In the genomic region with DNA sequence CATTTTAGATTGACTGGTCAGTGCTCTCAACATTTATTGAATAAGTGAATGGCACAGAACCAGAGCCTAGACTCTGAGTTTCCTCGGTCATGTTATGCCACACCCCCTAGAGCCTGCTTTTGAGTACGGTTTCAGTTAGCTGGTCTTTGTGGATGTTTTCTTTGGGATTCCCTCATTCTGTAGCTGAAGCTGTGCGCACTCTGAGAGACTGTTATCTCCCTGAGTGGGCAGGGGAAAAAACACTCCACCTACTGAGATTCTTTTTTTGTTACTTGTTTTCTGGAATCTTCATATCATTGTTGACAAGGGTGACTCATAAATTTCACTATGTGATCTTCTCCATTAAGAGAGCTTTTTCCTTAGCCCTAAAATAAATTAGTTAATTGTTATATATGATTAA, we compare ENCODE assay signal across 21 mouse cellular contexts.
"Had no signal": no experiment of that assay in that cellular context is flagged by ENCODE, and none has a peak within 500 bp of the region (broad histone marks: within the 10 kb centered on the region; RNA-seq: fewer than 3 reads in every experiment).

No protein-coding gene starts in this region.

- H3K27ac ChIP-seq: liver, embryonic 15.5 days; lung, embryonic 15.5 days; macrophage; midbrain, embryonic 10.5 days; midbrain, embryonic 12.5 days; neural tube, embryonic 13.5 days; neural tube, embryonic 15.5 days had no signal

- H3K4me3 ChIP-seq: liver, embryonic 15.5 days; lung, embryonic 15.5 days; midbrain, embryonic 10.5 days; midbrain, embryonic 12.5 days; myocyte; neural tube, embryonic 13.5 days; neural tube, embryonic 15.5 days had no signal

- H3K27me3 ChIP-seq: liver, embryonic 15.5 days; lung, embryonic 15.5 days; midbrain, embryonic 12.5 days; neural tube, embryonic 13.5 days; neural tube, embryonic 15.5 days had no signal

- H3K9me3 ChIP-seq: liver, embryonic 15.5 days; lung, embryonic 15.5 days; midbrain, embryonic 10.5 days; midbrain, embryonic 12.5 days; neural tube, embryonic 13.5 days; neural tube, embryonic 15.5 days had no signal

- DNase-seq: liver, postnatal 0 days; lung, adult 2 months; lung, postnatal 14 days; lung, postnatal 36 days; midbrain, embryonic 14.5 days; retina, postnatal 1 day; right cerebral cortex, postnatal 25 days; right cerebral cortex, postnatal 4 days; spleen, adult 18-20 months; thymus, adult 2 months; thymus, postnatal 36 days had no signal

- H3K9ac ChIP-seq: liver, embryonic 15.5 days; liver, postnatal 0 days; lung, embryonic 15.5 days; midbrain, embryonic 12.5 days; neural tube, embryonic 13.5 days; neural tube, embryonic 15.5 days had no signal

- H3K4me1 ChIP-seq: liver, embryonic 15.5 days; lung, embryonic 15.5 days; midbrain, embryonic 10.5 days; midbrain, embryonic 12.5 days; neural tube, embryonic 13.5 days; neural tube, embryonic 15.5 days had no signal

- ATAC-seq: liver, postnatal 0 days; lung, postnatal 0 days; midbrain, embryonic 16.5 days had no signal

- H3K4me2 ChIP-seq: liver, embryonic 15.5 days; lung, embryonic 15.5 days; midbrain, embryonic 12.5 days; neural tube, embryonic 13.5 days; neural tube, embryonic 15.5 days had no signal

- H3K36me3 ChIP-seq: liver, embryonic 15.5 days; lung, embryonic 15.5 days; midbrain, embryonic 10.5 days; midbrain, embryonic 12.5 days; neural tube, embryonic 13.5 days; neural tube, embryonic 15.5 days had no signal
